In the genomic region with DNA sequence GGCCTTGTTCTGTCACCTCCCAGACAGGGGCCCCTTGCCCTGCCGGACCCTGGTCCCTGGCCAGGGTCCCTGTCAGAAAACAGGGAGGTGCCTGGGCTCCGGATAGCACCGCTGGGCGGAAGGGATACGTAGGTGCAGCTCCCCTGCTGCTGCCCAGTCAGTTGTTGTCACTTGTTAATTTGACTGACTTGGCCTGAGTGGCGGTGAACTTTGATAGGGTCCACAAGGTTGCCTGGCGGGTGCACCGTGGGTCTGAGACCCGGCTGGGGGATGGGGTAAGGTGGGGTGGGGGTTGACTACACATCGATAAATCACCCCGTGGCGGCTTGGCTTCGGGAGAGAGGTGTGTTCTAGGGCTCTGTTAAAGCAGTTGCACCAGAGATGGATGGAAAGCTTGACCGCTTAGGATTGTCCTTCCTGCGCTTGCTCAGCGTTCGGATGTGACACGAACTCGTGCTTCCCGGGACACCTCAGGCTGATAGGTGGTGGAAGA, we compare ENCODE assay signal across 9 mouse cellular contexts. TPM values are rescaled to one million over a fixed set of nuclear protein-coding genes. Genes with fewer than 3 reads are reported as not detected.
DNase-seq lines count a peak whose midpoint lies in the region; ATAC-seq and TF ChIP-seq lines count a peak whose summit lies in the region.
"Had no signal": no experiment of that assay in that cellular context is flagged by ENCODE, and none has a peak within 500 bp of the region (broad histone marks: within the 10 kb centered on the region; RNA-seq: fewer than 3 reads in every experiment).

No protein-coding gene starts in this region.

- no peaks in the 10 kb centered on the region for H3K36me3 ChIP-seq in erythroblast, embryonic 14.5 days (ENCODE audit: control insufficient read depth)
- no peaks in the 10 kb centered on the region for H3K36me3 ChIP-seq in ES-E14 (ENCODE audit: control insufficient read depth, insufficient read depth, low read length, poor library complexity, severe bottlenecking)
- H3K36me3 ChIP-seq in heart, embryonic 16.5 days (ENCODE audit: control insufficient read depth, insufficient read depth) = no peaks in the 10 kb centered on the region
- H3K36me3 ChIP-seq in midbrain, embryonic 12.5 days = no peaks in the 10 kb centered on the region

- under 1% methylated on average over 20 of the region's 20 CpGs for WGBS in heart, embryonic 16.5 days
- under 1% methylated on average over 20 of the region's 20 CpGs for WGBS in midbrain, embryonic 12.5 days

- peaks cover 16% of the 10 kb centered on the region for H3K4me1 ChIP-seq in erythroblast, embryonic 14.5 days (ENCODE audit: control insufficient read depth)
- H3K4me1 ChIP-seq in ES-E14 (ENCODE audit: control insufficient read depth in 2 of 2, insufficient read depth in 2 of 2, low read length in 2 of 2, poor library complexity in 1 of 2) = peaks cover 0 to 2% of the 10 kb centered on the region in 2 experiments; a peak in 1 of 4 replicates
- H3K4me1 ChIP-seq in cortical plate, adult 2 months (ENCODE audit: control insufficient read depth, insufficient read depth, low read length) = peaks cover 2% of the 10 kb centered on the region; the same call in 1 of the 2 replicates
- H3K4me1 ChIP-seq in heart, embryonic 16.5 days (ENCODE audit: control insufficient read depth, insufficient read depth, low read length) = peaks cover 18% of the 10 kb centered on the region
- peaks cover 22% of the 10 kb centered on the region for H3K4me1 ChIP-seq in midbrain, embryonic 12.5 days

- H3K27me3 ChIP-seq in erythroblast, embryonic 14.5 days (ENCODE audit: control insufficient read depth) = peaks cover 27% of the 10 kb centered on the region
- H3K27me3 ChIP-seq in heart, embryonic 16.5 days (ENCODE audit: control insufficient read depth, insufficient read depth, low read length) = no peaks in the 10 kb centered on the region
- H3K27me3 ChIP-seq in midbrain, embryonic 12.5 days = 0 out of 2 replicates have a peak, but pooled peaks cover 3% of the 10 kb centered on the region

- H3K27ac ChIP-seq in ES-E14 (ENCODE audit: insufficient read depth, low read depth, low read length, poor library complexity, severe bottlenecking) = no peak overlapping the region
- no peak overlapping the region for H3K27ac ChIP-seq in cortical plate, adult 2 months (ENCODE audit: insufficient read depth, low read length)
- no peak overlapping the region for H3K27ac ChIP-seq in heart, embryonic 16.5 days (ENCODE audit: low read length)
- H3K27ac ChIP-seq in midbrain, embryonic 12.5 days (replicated peaks) = peak overlapping the region; percentile 74; the same call in 1 of the 2 replicates

- H3K4me3 ChIP-seq in erythroblast, embryonic 14.5 days (replicated peaks) = peak overlapping the region; percentile 74
- peak overlapping the region; percentile 89 to 100 for H3K4me3 ChIP-seq in ES-E14 (ENCODE audit: insufficient read depth in 1 of 2, low read depth in 1 of 2, low read length in 2 of 2, poor library complexity in 1 of 2, severe bottlenecking in 1 of 2)
- peak overlapping the region; percentile 93 for H3K4me3 ChIP-seq in cortical plate, adult 2 months (ENCODE audit: insufficient read depth, low read length)
- H3K4me3 ChIP-seq in heart, embryonic 16.5 days (ENCODE audit: low read length) = peak overlapping the region; percentile 97
- peak overlapping the region; percentile 94 for H3K4me3 ChIP-seq in midbrain, embryonic 12.5 days

- H3K4me2 ChIP-seq in heart, embryonic 16.5 days (ENCODE audit: low read depth, low read length) = peak overlapping the region; percentile 80
- H3K4me2 ChIP-seq in midbrain, embryonic 12.5 days (replicated peaks) = peak overlapping the region; percentile 95

- no peak for TF ChIP-seq CTCF in cortical plate, adult 2 months (IDR thresholded peaks at IDR 0.05; ENCODE audit: extremely low read depth, insufficient read depth, low read length)

- in situ Hi-C loops in ES-E14 (cut with MboI; ENCODE audit: low sequenced_read_pairs in 2 of 2, unreplicated experiment in 2 of 2) = no loop called here

- no peaks in the 10 kb centered on the region for H3K9me3 ChIP-seq in erythroblast, embryonic 14.5 days (ENCODE audit: control insufficient read depth, low read length)
- H3K9me3 ChIP-seq in ES-E14 (ENCODE audit: control insufficient read depth, insufficient read depth, low read depth, low read length) = no peaks in the 10 kb centered on the region
- no peaks in the 10 kb centered on the region for H3K9me3 ChIP-seq in heart, embryonic 16.5 days (replicated peaks; ENCODE audit: control insufficient read depth, low read length)
- no peaks in the 10 kb centered on the region for H3K9me3 ChIP-seq in midbrain, embryonic 12.5 days

- H3K9ac ChIP-seq in ES-E14 (ENCODE audit: insufficient read depth, low read depth, low read length, poor library complexity, severe bottlenecking) = peak overlapping the region; percentile 79
- H3K9ac ChIP-seq in heart, embryonic 16.5 days (ENCODE audit: low read length) = peak overlapping the region; percentile 85
- H3K9ac ChIP-seq in midbrain, embryonic 12.5 days (replicated peaks) = peak overlapping the region; percentile 86

- TF ChIP-seq POLR2A in cortical plate, adult 2 months (IDR thresholded peaks at IDR 0.05; ENCODE audit: extremely low read depth, insufficient read depth, low read length) = no peak

- no peak for ATAC-seq in erythroblast, adult 5-6 weeks (replicated peaks; ENCODE audit: low FRiP score, poor library complexity, severe bottlenecking)
- ATAC-seq in heart, embryonic 16.5 days (replicated peaks; ENCODE audit: extremely low read depth, insufficient read depth, low FRiP score) = peak; percentile 20
- peak; percentile 58; the same call in 1 of the 2 replicates for ATAC-seq in midbrain, embryonic 12.5 days (ENCODE audit: low FRiP score, low read depth)

- peak; percentile 11 for DNase-seq in ES-E14 (ENCODE audit: low read depth, low spot score)
- DNase-seq in kidney, postnatal 36 days = peak; percentile 32 to 56
- no peak for DNase-seq in ovary, postnatal 10 days (ENCODE audit: low spot score)

TF ChIP-seq in ES-E14, 5 proteins besides CTCF, POLR2A, EP300 and RAD21:
- TF ChIP-seq CHD2 (IDR thresholded peaks at IDR 0.05; ENCODE audit: low read depth, low read length) (no peak), ZC3H11A (IDR thresholded peaks at IDR 0.05; ENCODE audit: borderline replicate concordance, low read depth, low read length) (no peak), HCFC1 (IDR thresholded peaks at IDR 0.05; ENCODE audit: borderline replicate concordance, insufficient read depth, low read length) (no peak), MAFK (IDR thresholded peaks at IDR 0.05; ENCODE audit: insufficient read depth, low read depth, low read length) (no peak), ZNF384 (IDR thresholded peaks at IDR 0.05; ENCODE audit: low read depth, low read length) (no peak)

RNA-seq across cellular contexts. Expression of gene Reck, which starts 0.6 kb away (rescaled TPM):
- not detected in 2 replicates for polyA plus RNA-seq in erythroblast, embryonic 14.5 days (2012)
- total RNA-seq in erythroblast, adult 5-6 weeks (2015; ENCODE audit: low replicate concordance) = 1.2 and 5.4 TPM in 2 replicates
- 0.77 and 6.4 TPM in 2 replicates for total RNA-seq in erythroblast, adult 5-6 weeks (2017; ENCODE audit: low replicate concordance)
- 4.0 and 6.3 TPM in 2 replicates for total RNA-seq in ES-E14 (2012; rRNA removed)
- 12.9 and 13.1 TPM in 2 replicates for polyA plus RNA-seq in cortical plate, adult 2 months (2012; rRNA removed)
- polyA plus RNA-seq in heart, embryonic 16.5 days (2015; fragmentation: Nextera tagmentation; extraction: Ambion mirVana) = 8.6 and 8.9 TPM in 2 replicates
- polyA plus RNA-seq in midbrain, embryonic 12.5 days (2016; fragmentation: Nextera tagmentation; extraction: Ambion mirVana) = 12.0 and 15.1 TPM in 2 replicates

RNA-seq across cellular contexts. Expression of gene Olfr155, which starts 24.6 kb away (rescaled TPM):
- polyA plus RNA-seq in erythroblast, embryonic 14.5 days (2012) = not detected in 2 replicates
- not detected in 2 replicates for total RNA-seq in erythroblast, adult 5-6 weeks (2015; ENCODE audit: low replicate concordance)
- not detected in 2 replicates for total RNA-seq in erythroblast, adult 5-6 weeks (2017; ENCODE audit: low replicate concordance)
- not detected in 2 replicates for total RNA-seq in ES-E14 (2012; rRNA removed)
- polyA plus RNA-seq in cortical plate, adult 2 months (2012; rRNA removed) = not detected in 2 replicates
- polyA plus RNA-seq in heart, embryonic 16.5 days (2015; fragmentation: Nextera tagmentation; extraction: Ambion mirVana) = not detected in 2 replicates
- not detected in 2 replicates for polyA plus RNA-seq in midbrain, embryonic 12.5 days (2016; fragmentation: Nextera tagmentation; extraction: Ambion mirVana)
- total RNA-seq: layer of hippocampus, adult 8-10 months had no signal

RNA-seq across cellular contexts. Expression of gene Olfr157, which starts 36.0 kb away (rescaled TPM):
- not detected in 2 replicates for polyA plus RNA-seq in erythroblast, embryonic 14.5 days (2012)
- not detected in 2 replicates for total RNA-seq in erythroblast, adult 5-6 weeks (2015; ENCODE audit: low replicate concordance)
- not detected in 2 replicates for total RNA-seq in erythroblast, adult 5-6 weeks (2017; ENCODE audit: low replicate concordance)
- total RNA-seq in ES-E14 (2012; rRNA removed) = 0.09 TPM in 1 of 2 replicates, not detected in the other
- not detected in 2 replicates for polyA plus RNA-seq in cortical plate, adult 2 months (2012; rRNA removed)
- polyA plus RNA-seq in heart, embryonic 16.5 days (2015; fragmentation: Nextera tagmentation; extraction: Ambion mirVana) = not detected in 2 replicates
- polyA plus RNA-seq in midbrain, embryonic 12.5 days (2016; fragmentation: Nextera tagmentation; extraction: Ambion mirVana) = not detected in 2 replicates
- total RNA-seq: layer of hippocampus, adult 8-10 months had no signal

RNA-seq across cellular contexts. Expression of gene Olfr156, which starts 52.3 kb away (rescaled TPM):
- polyA plus RNA-seq in erythroblast, embryonic 14.5 days (2012) = not detected in 2 replicates
- not detected in 2 replicates for total RNA-seq in erythroblast, adult 5-6 weeks (2015; ENCODE audit: low replicate concordance)
- total RNA-seq in erythroblast, adult 5-6 weeks (2017; ENCODE audit: low replicate concordance) = not detected in 2 replicates
- not detected in 2 replicates for total RNA-seq in ES-E14 (2012; rRNA removed)
- polyA plus RNA-seq in cortical plate, adult 2 months (2012; rRNA removed) = not detected in 2 replicates
- not detected in 2 replicates for polyA plus RNA-seq in heart, embryonic 16.5 days (2015; fragmentation: Nextera tagmentation; extraction: Ambion mirVana)
- not detected in 2 replicates for polyA plus RNA-seq in midbrain, embryonic 12.5 days (2016; fragmentation: Nextera tagmentation; extraction: Ambion mirVana)
- total RNA-seq: layer of hippocampus, adult 8-10 months had no signal
